23 mouse cellular contexts compared by ENCODE assay signal in the genomic region with DNA sequence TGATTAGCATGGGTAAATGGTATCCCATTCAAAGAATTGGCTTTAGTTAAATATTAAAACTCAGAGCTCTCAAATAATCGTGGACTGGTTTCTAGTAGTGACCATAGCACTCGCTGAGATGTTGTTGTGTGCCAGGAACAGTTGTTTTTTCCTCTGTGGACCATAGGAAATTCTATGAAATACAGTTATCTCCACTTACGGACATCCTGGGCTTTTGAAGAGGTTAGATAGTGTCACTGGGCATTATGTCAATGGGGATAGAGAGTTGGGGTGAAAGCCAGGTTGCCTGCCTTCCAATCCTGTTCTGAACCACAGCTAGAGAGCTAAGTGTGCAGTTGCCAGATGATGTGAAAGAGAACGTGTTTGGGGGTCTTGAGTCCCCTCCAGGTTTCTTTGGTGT. TPM values are rescaled to one million over a fixed set of nuclear protein-coding genes. Genes with fewer than 3 reads are reported as not detected.
"Had no signal": no experiment of that assay in that cellular context is flagged by ENCODE, and none has a peak within 500 bp of the region (broad histone marks: within the 10 kb centered on the region; RNA-seq: fewer than 3 reads in every experiment).

No protein-coding gene starts in this region.

- H3K27me3 ChIP-seq: megakaryocyte, embryonic 14.5 days; midbrain, embryonic 13.5 days; midbrain, embryonic 15.5 days; neural tube, embryonic 12.5 days; stomach, embryonic 15.5 days had no signal

- H3K27ac ChIP-seq: midbrain, embryonic 13.5 days; midbrain, embryonic 15.5 days; neural tube, embryonic 12.5 days; stomach, embryonic 15.5 days; stomach, postnatal 0 days had no signal

- ATAC-seq: midbrain, embryonic 13.5 days; midbrain, embryonic 15.5 days had no signal

- DNase-seq: lung, adult 18-20 months; lung, embryonic 14.5 days; lung, postnatal 10 days; lung, postnatal 4 days; right cerebral cortex, postnatal 14 days; thymus, adult 2 months; thymus, postnatal 25 days; thymus, postnatal 4 days had no signal

- H3K4me1 ChIP-seq: midbrain, embryonic 15.5 days had no signal

- H3K4me3 ChIP-seq: megakaryocyte, embryonic 14.5 days; midbrain, embryonic 13.5 days; midbrain, embryonic 15.5 days; neural tube, embryonic 12.5 days; stomach, embryonic 15.5 days had no signal

- H3K9me3 ChIP-seq: megakaryocyte, embryonic 14.5 days; midbrain, embryonic 13.5 days; midbrain, embryonic 15.5 days; neural tube, embryonic 12.5 days; stomach, embryonic 15.5 days had no signal

- H3K4me2 ChIP-seq: lung, embryonic 14.5 days; midbrain, embryonic 11.5 days; midbrain, embryonic 13.5 days; midbrain, embryonic 15.5 days; neural tube, embryonic 12.5 days; stomach, embryonic 15.5 days had no signal

- H3K9ac ChIP-seq: lung, embryonic 14.5 days; midbrain, embryonic 13.5 days; midbrain, embryonic 15.5 days; neural tube, embryonic 12.5 days; stomach, embryonic 15.5 days had no signal

RNA-seq across cellular contexts. Expression of gene Gm11634, which starts 13.3 kb away (rescaled TPM):
- total RNA-seq: megakaryocyte progenitor cell, adult 5-6 weeks; midbrain, postnatal 0 days; monocyte, adult 5-6 weeks; neutrophil, adult 5-6 weeks had no signal
- polyA plus RNA-seq: lung, embryonic 14.5 days; lung, embryonic 16.5 days; midbrain, embryonic 11.5 days; midbrain, embryonic 13.5 days; midbrain, embryonic 15.5 days; midbrain, postnatal 0 days; neural tube, embryonic 12.5 days; neural tube, embryonic 14.5 days; spleen, adult 2 months; stomach, embryonic 15.5 days; thymus, adult 2 months; urinary bladder, adult 2 months had no signal
